8 mouse cellular contexts compared by ENCODE assay signal in the genomic region with DNA sequence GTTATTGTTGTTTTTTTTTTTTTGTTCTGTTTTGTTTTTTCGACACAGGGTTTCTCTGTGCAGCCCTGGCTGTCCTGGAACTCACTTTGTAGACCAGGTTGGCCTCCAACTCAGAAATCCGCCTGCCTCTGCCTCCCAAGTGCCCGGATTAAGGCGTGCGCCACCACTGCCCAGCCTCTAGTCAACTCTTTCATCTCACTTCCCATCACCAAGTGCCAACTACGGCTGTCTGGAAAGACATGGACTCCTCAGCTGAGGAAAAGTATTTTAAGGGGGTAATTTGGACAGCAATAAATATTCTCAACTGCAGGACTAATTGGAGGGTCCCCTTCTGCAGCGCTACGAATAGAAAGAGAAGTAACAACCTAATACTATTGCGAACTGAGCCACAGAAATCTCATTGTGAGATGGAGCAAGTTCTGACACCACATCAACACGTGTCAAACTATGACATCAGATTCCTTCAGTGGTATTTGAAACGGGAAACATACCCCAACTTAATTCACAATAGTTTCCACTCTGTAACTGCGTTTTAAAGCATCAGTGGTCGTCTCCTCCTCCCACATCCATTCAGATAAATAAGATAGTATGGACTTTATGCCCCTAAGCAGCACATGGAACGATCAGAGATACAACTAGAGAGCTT. TPM values are rescaled to one million over a fixed set of nuclear protein-coding genes. Genes with fewer than 3 reads are reported as not detected.
DNase-seq lines count a peak whose midpoint lies in the region; ATAC-seq and TF ChIP-seq lines count a peak whose summit lies in the region.

No protein-coding gene starts in this region.

- H3K4me3 ChIP-seq in erythroblast, embryonic 14.5 days (replicated peaks) = peak overlapping the region; percentile 97
- H3K4me3 ChIP-seq in C2C12 (ENCODE audit: insufficient read depth, poor library complexity, severe bottlenecking) = peak overlapping the region; percentile 89
- peak overlapping the region; percentile 100 for H3K4me3 ChIP-seq in forebrain, embryonic 16.5 days (replicated peaks; ENCODE audit: low read length)

- H3K27ac ChIP-seq in forebrain, embryonic 16.5 days (ENCODE audit: low read length) = no peak overlapping the region

- TF ChIP-seq CTCF in C2C12 (IDR thresholded peaks at IDR 0.05; ENCODE audit: control insufficient read depth, insufficient read depth, insufficient read length) = no peak

- H3K9me3 ChIP-seq in erythroblast, embryonic 14.5 days (ENCODE audit: control insufficient read depth, low read length) = no peaks in the 10 kb centered on the region; the same call in 1 of the 2 replicates
- no peaks in the 10 kb centered on the region for H3K9me3 ChIP-seq in forebrain, embryonic 16.5 days (ENCODE audit: control insufficient read depth, low read length)

- peaks cover 62% of the 10 kb centered on the region for H3K4me1 ChIP-seq in erythroblast, embryonic 14.5 days (ENCODE audit: control insufficient read depth)
- H3K4me1 ChIP-seq in forebrain, embryonic 16.5 days (replicated peaks; ENCODE audit: control insufficient read depth, insufficient read depth, low read length) = peaks cover 33% of the 10 kb centered on the region

- peak; percentile 37 for DNase-seq in lung, postnatal 36 days
- DNase-seq in spleen, postnatal 36 days (ENCODE audit: low spot score in 2 of 2) = no peak
- DNase-seq in cerebellum, postnatal 25 days = no peak
- DNase-seq in embryo, embryonic 11 days = no peak

- H3K79me2 ChIP-seq in C2C12 (ENCODE audit: control insufficient read depth, insufficient read depth) = peaks cover 65% of the 10 kb centered on the region

- H3K79me3 ChIP-seq in C2C12 (ENCODE audit: low read depth) = peaks cover 59% of the 10 kb centered on the region

- H3K36me3 ChIP-seq in erythroblast, embryonic 14.5 days (ENCODE audit: control insufficient read depth) = peaks cover 17% of the 10 kb centered on the region
- peaks cover 4% of the 10 kb centered on the region for H3K36me3 ChIP-seq in C2C12 (ENCODE audit: control insufficient read depth, insufficient read depth)
- H3K36me3 ChIP-seq in forebrain, embryonic 16.5 days (ENCODE audit: control insufficient read depth, insufficient read depth) = no peaks in the 10 kb centered on the region

- H3K4me2 ChIP-seq in forebrain, embryonic 16.5 days (ENCODE audit: low read length) = peak overlapping the region; percentile 95

- peaks cover 3% of the 10 kb centered on the region; the same call in 1 of the 2 replicates for H3K27me3 ChIP-seq in erythroblast, embryonic 14.5 days (ENCODE audit: control insufficient read depth)
- H3K27me3 ChIP-seq in C2C12 (ENCODE audit: control insufficient read depth, insufficient read depth, insufficient read length) = no peaks in the 10 kb centered on the region
- no peaks in the 10 kb centered on the region for H3K27me3 ChIP-seq in forebrain, embryonic 16.5 days (replicated peaks; ENCODE audit: control insufficient read depth, insufficient read depth, low read length)

- peak overlapping the region; percentile 89 for H3K9ac ChIP-seq in forebrain, embryonic 16.5 days (replicated peaks; ENCODE audit: low read depth, low read length)

- ATAC-seq in erythroblast, adult 5-6 weeks (replicated peaks; ENCODE audit: low FRiP score, poor library complexity, severe bottlenecking) = no peak
- no peak for ATAC-seq in forebrain, embryonic 16.5 days

- 30% methylated on average over 14 of the region's 14 CpGs for WGBS in forebrain, embryonic 16.5 days

- peak overlapping the region; percentile 98 for H3ac ChIP-seq in C2C12 (ENCODE audit: control insufficient read depth, insufficient read length, low read depth)

TF ChIP-seq in C2C12, 6 proteins besides CTCF, POLR2A, EP300 and RAD21:
- TF ChIP-seq USF1 (IDR thresholded peaks at IDR 0.05; ENCODE audit: low read depth) (no peak), MYOG (IDR thresholded peaks at IDR 0.05; ENCODE audit: control insufficient read depth, extremely low read depth, insufficient read length) (no peak), MYOD1 (IDR thresholded peaks at IDR 0.05; ENCODE audit: control insufficient read depth, insufficient read length, low read depth) (no peak), MAX (IDR thresholded peaks at IDR 0.05) (no peak), FOSL1 (IDR thresholded peaks at IDR 0.05; ENCODE audit: insufficient read depth, low read length, poor library complexity, severe bottlenecking) (no peak)

RNA-seq across cellular contexts. Expression of a gene that starts 1.6 kb away (rescaled TPM):
- polyA plus RNA-seq in erythroblast, embryonic 14.5 days (2012) = 5.7 and 6.0 TPM in 2 replicates
- 19.6 and 23.8 TPM in 2 replicates for total RNA-seq in erythroblast, adult 5-6 weeks (2015; ENCODE audit: low replicate concordance)
- 10.2 and 15.1 TPM in 2 replicates for total RNA-seq in erythroblast, adult 5-6 weeks (2017; ENCODE audit: low replicate concordance)
- 16.2 TPM for polyA plus RNA-seq in C2C12 (2012; fragmentation: generic; extraction: Trizol)
- polyA plus RNA-seq in forebrain, embryonic 16.5 days (2015; fragmentation: Nextera tagmentation; extraction: Ambion mirVana) = 24.7 and 25.6 TPM in 2 replicates
